Mouse (Mus musculus): ENCODE data around the gene Ephx1.

DNA sequence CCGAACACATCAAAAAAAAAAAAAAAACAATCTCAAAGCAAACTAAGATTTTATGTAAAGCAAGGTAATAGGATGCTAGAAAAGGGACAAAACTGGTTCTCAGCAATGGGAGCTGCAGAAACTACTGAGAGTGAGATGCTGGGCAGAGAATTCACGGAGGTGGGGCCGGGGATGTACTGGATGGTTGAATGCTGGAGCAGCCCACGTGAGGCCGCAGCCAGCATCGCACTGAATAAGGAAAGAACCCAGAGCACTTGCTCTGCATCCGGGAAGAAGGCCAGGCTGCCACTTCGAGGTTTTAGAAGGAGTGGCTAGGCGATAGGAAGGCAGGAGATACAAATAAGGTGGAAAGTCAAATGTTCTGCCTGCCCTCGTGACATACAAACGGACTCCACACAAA is 49.0 kb upstream of the Ephx1 start:
- TF ChIP-seq POLR2A (IDR thresholded peaks at IDR 0.05; ENCODE audit: borderline replicate concordance, extremely low read depth, insufficient read depth, insufficient read length, poor library complexity, severe bottlenecking), result no peak
- TF ChIP-seq CTCF (IDR thresholded peaks at IDR 0.05; ENCODE audit: borderline replicate concordance, extremely low read depth, insufficient read depth, insufficient read length), result no peak
